Mouse (Mus musculus) MEL (cell line): Measurements from ENCODE around the gene Pknox1. TPM values are rescaled to one million over a fixed set of nuclear protein-coding genes. Genes with fewer than 3 reads are reported as not detected.

Experiments used
- DNase-seq: peaks from one replicate; pipeline ENCODE4 v3.0.0; 2011; ENCODE audit warnings: low read depth, low spot score
- H3K27ac ChIP-seq: 2 replicates; pipeline ENCODE4 v1.5.1; 2012; ENCODE audit warnings: low read depth, mild to moderate bottlenecking, control low read depth, low read length, moderate library complexity; ENCODE audit not compliant: control insufficient read depth
- H3K27me3 ChIP-seq, 2 experiments: fragments of 150-350 bp in 1 of 2; sonication (generic) in 1 of 2; 2 replicates each; pipeline ENCODE4 v1.6.1; 2012; ENCODE audit warnings: low read length in 2 of 2, mild to moderate bottlenecking in 2 of 2, improper control_type of control experiment in 1 of 2, moderate library complexity in 1 of 2; ENCODE audit not compliant: insufficient read depth in 2 of 2, control insufficient read depth in 1 of 2
- H3K36me3 ChIP-seq, 2 experiments: 2 replicates each; pipeline ENCODE4 v1.6.1; 2012 to 2014; ENCODE audit warnings: low read length in 2 of 2, improper control_type of control experiment in 1 of 2, inconsistent platforms in 1 of 2, mild to moderate bottlenecking in 1 of 2; ENCODE audit not compliant: insufficient read depth in 2 of 2, control insufficient read depth in 1 of 2
- H3K4me1 ChIP-seq, 2 experiments: fragments of 150-350 bp in 1 of 2; sonication (generic) in 1 of 2; 2 replicates each; pipeline ENCODE4 v1.6.1; 2012; ENCODE audit warnings: low read length in 2 of 2, improper control_type of control experiment in 1 of 2, mild to moderate bottlenecking in 1 of 2; ENCODE audit not compliant: insufficient read depth in 2 of 2, control insufficient read depth in 1 of 2
- H3K4me3 ChIP-seq, 2 experiments: fragments of 150-350 bp in 1 of 2; sonication (generic) in 1 of 2; 2 replicates each; pipeline ENCODE4 v1.5.1; 2012; ENCODE audit warnings: low read depth in 2 of 2, low read length in 2 of 2, mild to moderate bottlenecking in 2 of 2, moderate library complexity in 2 of 2, control low read depth in 1 of 2, improper control_type of control experiment in 1 of 2; ENCODE audit not compliant: control insufficient read depth in 1 of 2, insufficient read depth in 1 of 2
- H3K79me2 ChIP-seq: 2 replicates; pipeline ENCODE4 v1.6.1; 2012; ENCODE audit warnings: mild to moderate bottlenecking, low read length, moderate library complexity; ENCODE audit not compliant: control insufficient read depth, poor library complexity, insufficient read depth
- H3K9ac ChIP-seq: 2 replicates; pipeline ENCODE4 v1.6.1; 2012; ENCODE audit warnings: low read depth, mild to moderate bottlenecking, control low read depth, low read length, moderate library complexity; ENCODE audit not compliant: control insufficient read depth, poor library complexity, severe bottlenecking
- H3K9me3 ChIP-seq: fragments of 150-350 bp; sonication (generic); replicated peaks from 2 replicates; pipeline ENCODE4 v1.6.1; 2012; ENCODE audit warnings: mild to moderate bottlenecking, low read length, improper control_type of control experiment, moderate library complexity; ENCODE audit not compliant: insufficient read depth
- CTCF ChIP-seq, 3 experiments: IDR thresholded peaks in 2 of 3; conservative IDR thresholded peaks in 1 of 3; 2 replicates each; pipeline ENCODE4 v1.5.1; 2011 to 2012; ENCODE audit warnings: low read length in 3 of 3, low read depth in 2 of 3, mild to moderate bottlenecking in 2 of 3, improper control_type of control experiment in 1 of 3, inconsistent platforms in 1 of 3, mixed read lengths in 1 of 3, moderate library complexity in 1 of 3; ENCODE audit not compliant: control insufficient read depth in 1 of 3, insufficient read depth in 1 of 3, poor library complexity in 1 of 3, severe bottlenecking in 1 of 3
- E2F4 ChIP-seq: IDR thresholded peaks from 2 replicates; pipeline ENCODE4 v1.6.1; 2011; ENCODE audit warnings: low read depth, low read length, improper control_type of control experiment, borderline replicate concordance
- ELF1 ChIP-seq: IDR thresholded peaks from 2 replicates; pipeline ENCODE4 v1.6.1; 2014; ENCODE audit warnings: low read depth, mild to moderate bottlenecking, inconsistent platforms, low read length, improper control_type of control experiment, moderate library complexity
- EP300 ChIP-seq, 2 experiments: IDR thresholded peaks; 2 replicates each; pipeline ENCODE4 v1.6.1; 2011; ENCODE audit warnings: improper control_type of control experiment in 2 of 2, low read length in 2 of 2, low read depth in 1 of 2, mild to moderate bottlenecking in 1 of 2
- ETS1 ChIP-seq: IDR thresholded peaks from 2 replicates; pipeline ENCODE4 v1.6.1; 2012; ENCODE audit warnings: low read depth, mild to moderate bottlenecking, inconsistent platforms, low read length, improper control_type of control experiment, moderate library complexity
- GABPA ChIP-seq: IDR thresholded peaks from 2 replicates; pipeline ENCODE4 v1.6.1; 2012; ENCODE audit warnings: low read depth, mild to moderate bottlenecking, inconsistent platforms, low read length, improper control_type of control experiment, moderate library complexity
- HCFC1 ChIP-seq: IDR thresholded peaks from 2 replicates; pipeline ENCODE4 v1.6.1; 2012; ENCODE audit warnings: low read depth, mild to moderate bottlenecking, inconsistent platforms, low read length, improper control_type of control experiment, moderate library complexity
- KAT2A ChIP-seq: conservative IDR thresholded peaks from 2 replicates; pipeline ENCODE4 v1.6.1; 2012; ENCODE audit warnings: low read depth, low read length, improper control_type of control experiment, inconsistent platforms
- MAFK ChIP-seq: IDR thresholded peaks from 2 replicates; pipeline ENCODE4 v1.6.1; 2011; ENCODE audit warnings: low read depth, mild to moderate bottlenecking, low read length, improper control_type of control experiment, borderline replicate concordance
- MEF2A ChIP-seq: IDR thresholded peaks from 2 replicates; pipeline ENCODE4 v1.6.1; 2014; ENCODE audit warnings: low read depth, mild to moderate bottlenecking, inconsistent platforms, low read length, improper control_type of control experiment; ENCODE audit not compliant: poor library complexity, insufficient replicate concordance, severe bottlenecking; ENCODE audit errors: extremely low read depth
- MYC ChIP-seq: IDR thresholded peaks from 2 replicates; pipeline ENCODE4 v1.6.1; 2011; ENCODE audit warnings: low read depth, mild to moderate bottlenecking, low read length, improper control_type of control experiment, moderate library complexity
- NRF1 ChIP-seq: IDR thresholded peaks from 2 replicates; pipeline ENCODE4 v1.6.1; 2014; ENCODE audit warnings: low read depth, mild to moderate bottlenecking, inconsistent platforms, low read length, improper control_type of control experiment, moderate library complexity; ENCODE audit not compliant: poor library complexity, insufficient read depth, severe bottlenecking
- POLR2A ChIP-seq, 2 experiments: IDR thresholded peaks; 2 replicates each; pipeline ENCODE4 v1.6.1; 2011 to 2012; ENCODE audit warnings: low read length in 2 of 2, mild to moderate bottlenecking in 2 of 2, control low read depth in 1 of 2, improper control_type of control experiment in 1 of 2, low read depth in 1 of 2, moderate library complexity in 1 of 2; ENCODE audit not compliant: control insufficient read depth in 1 of 2, insufficient read depth in 1 of 2, poor library complexity in 1 of 2
- POLR2AphosphoS2 ChIP-seq: IDR thresholded peaks from 2 replicates; pipeline ENCODE4 v1.6.1; 2011; ENCODE audit warnings: low read length, improper control_type of control experiment
- POLR2AphosphoS5 ChIP-seq: IDR thresholded peaks from 2 replicates; pipeline ENCODE4 v1.6.1; 2012; ENCODE audit warnings: low read depth, borderline replicate concordance, mild to moderate bottlenecking, inconsistent platforms, low read length, moderate library complexity, mixed read lengths
- RCOR1 ChIP-seq: IDR thresholded peaks from 2 replicates; pipeline ENCODE4 v1.6.1; 2012; ENCODE audit warnings: low read depth, mild to moderate bottlenecking, inconsistent platforms, low read length, improper control_type of control experiment
- TBP ChIP-seq: IDR thresholded peaks from 2 replicates; pipeline ENCODE4 v1.8.0; 2011; ENCODE audit warnings: low read depth, low read length, improper control_type of control experiment
- UBTF ChIP-seq: IDR thresholded peaks from 2 replicates; pipeline ENCODE4 v1.6.1; 2012; ENCODE audit warnings: low read depth, mild to moderate bottlenecking, inconsistent platforms, low read length, improper control_type of control experiment, moderate library complexity, borderline replicate concordance; ENCODE audit not compliant: insufficient read depth
- USF1 ChIP-seq: IDR thresholded peaks from 2 replicates; pipeline ENCODE4 v1.6.1; 2014; ENCODE audit warnings: low read depth, mild to moderate bottlenecking, inconsistent platforms, low read length, improper control_type of control experiment, moderate library complexity
- USF2 ChIP-seq, 2 experiments: IDR thresholded peaks; 2 replicates each; pipeline ENCODE4 v1.6.1; 2011 to 2012; ENCODE audit warnings: improper control_type of control experiment in 2 of 2, low read length in 2 of 2, borderline replicate concordance in 1 of 2, inconsistent platforms in 1 of 2, low read depth in 1 of 2, mild to moderate bottlenecking in 1 of 2; ENCODE audit not compliant: insufficient read depth in 1 of 2
- ZMIZ1 ChIP-seq: IDR thresholded peaks from 2 replicates; pipeline ENCODE4 v1.6.1; 2012; ENCODE audit warnings: low read depth, mild to moderate bottlenecking, inconsistent platforms, low read length, improper control_type of control experiment, moderate library complexity
- polyA plus RNA-seq, 2 experiments: library from polyadenylated mRNA; stranded (reverse) in 1 of 2; unstranded in 1 of 2; fragments of >175 nt in 1 of 2; fragments of >200 nt in 1 of 2; gene quantifications; 2 replicates each; pipeline versions ENCODE4 v1.2.1 to v1.2.4; 2012; ENCODE audit warnings: low replicate concordance in 2 of 2, low read depth in 1 of 2; ENCODE audit not compliant: insufficient read length in 2 of 2, insufficient read depth in 1 of 2, missing spikeins in 1 of 2
- total RNA-seq: library from RNA; depleted of rRNA; stranded (reverse); fragments of 300-350 nt; gene quantifications from 2 replicates; pipeline ENCODE4 v1.2.3, GENCODE M21; 2012

The Pknox1 gene
- total and polyA plus RNA-seq, 3 experiments = 13.2 to 34.1 (median 13.6) TPM

GRCm38 (mm10) chr17:31627961-31628360 is 63.4 kb downstream of the Pknox1 start:
- Histone ChIP-seq H3K9me3 (no peaks in the 10 kb centered on the region), H3K4me1 (no peaks in the 10 kb centered on the region), H3K4me3 (no peak overlapping the region), H3K9ac (no peak overlapping the region), H3K27me3 (no peaks in the 10 kb centered on the region), H3K36me3 (no peaks in the 10 kb centered on the region; a peak in 1 of 4 replicates), H3K27ac (no peak overlapping the region), H3K79me2 (no peaks in the 10 kb centered on the region)
- TF ChIP-seq MYC = no peak
- no peak for TF ChIP-seq NRF1
- no peak for TF ChIP-seq ELF1
- TF ChIP-seq MAFK = no peak
- no peak for TF ChIP-seq RCOR1
- no peak for TF ChIP-seq USF1
- TF ChIP-seq EP300 (IDR thresholded peaks at IDR 0.05; ENCODE audit: low read depth in 1 of 2, low read length in 2 of 2) = no peak
- no peak for TF ChIP-seq MEF2A
- TF ChIP-seq ZMIZ1 = no peak
- DNase-seq = no peak

- no peak for TF ChIP-seq NRF1
- TF ChIP-seq MEF2A = no peak
- no peak for TF ChIP-seq KAT2A
- no peak for TF ChIP-seq CTCF (IDR thresholded peaks at IDR 0.05 in 2 of 3, conservative IDR thresholded peaks at IDR 0.05 in 1 of 3; ENCODE audit: control insufficient read depth in 1 of 3, insufficient read depth in 1 of 3, low read depth in 2 of 3, low read length in 3 of 3, poor library complexity in 1 of 3, severe bottlenecking in 1 of 3)
- TF ChIP-seq MAFK = no peak
- TF ChIP-seq RCOR1 = no peak
- TF ChIP-seq TBP = no peak
- no peak for TF ChIP-seq POLR2A (IDR thresholded peaks at IDR 0.05; ENCODE audit: control insufficient read depth in 1 of 2, insufficient read depth in 1 of 2, low read depth in 1 of 2, low read length in 2 of 2, poor library complexity in 1 of 2)
- TF ChIP-seq E2F4 = no peak
- no peak for TF ChIP-seq HCFC1
- TF ChIP-seq MYC = no peak
- no peak for TF ChIP-seq UBTF
- no peak for TF ChIP-seq POLR2AphosphoS2
- TF ChIP-seq USF2 (IDR thresholded peaks at IDR 0.05; ENCODE audit: borderline replicate concordance in 1 of 2, insufficient read depth in 1 of 2, low read depth in 1 of 2, low read length in 2 of 2) = no peak
- TF ChIP-seq ETS1 = no peak
- no peak for TF ChIP-seq EP300 (IDR thresholded peaks at IDR 0.05; ENCODE audit: low read depth in 1 of 2, low read length in 2 of 2)
- TF ChIP-seq POLR2AphosphoS5 = no peak
- no peak for TF ChIP-seq GABPA
Observed at GRCm38 (mm10) chr17:31631081-31631800, 66.7 kb downstream of the Pknox1 start.

More at GRCm38 (mm10) chr17:31631081-31631800, 66.7 kb downstream of the Pknox1 start:
- no peaks in the 10 kb centered on the region for H3K27me3 ChIP-seq
- no peak overlapping the region for H3K9ac ChIP-seq
- no peaks in the 10 kb centered on the region; a peak in 2 of 4 replicates for H3K36me3 ChIP-seq
- no peak for DNase-seq
- H3K27ac ChIP-seq = no peak overlapping the region
- no peaks in the 10 kb centered on the region for H3K79me2 ChIP-seq
- no peak overlapping the region for H3K4me3 ChIP-seq
- peaks cover 0 to 8% of the 10 kb centered on the region in 2 experiments; a peak in 2 of 4 replicates for H3K4me1 ChIP-seq
- no peaks in the 10 kb centered on the region for H3K9me3 ChIP-seq
